Mouse (Mus musculus): ENCODE measurements around the gene Tenm1.

- TF ChIP-seq POLR2A (IDR thresholded peaks at IDR 0.05; ENCODE audit: borderline replicate concordance, low read depth, low read length) (no peak), CTCF (IDR thresholded peaks at IDR 0.05; ENCODE audit: low read depth, low read length) (no peak)
Measured at GRCm38 (mm10) chrX:43317801-43318520, 111.0 kb downstream of the Tenm1 start.
